In genomic region chr10:5570059-5570458, GRCm38 (mm10) we compare ENCODE assay signal across 33 mouse cellular contexts. TPM values are rescaled to one million over a fixed set of nuclear protein-coding genes. Genes with fewer than 3 reads are reported as not detected.
"Had no signal": no experiment of that assay in that cellular context is flagged by ENCODE, and none has a peak within 500 bp of the region (broad histone marks: within the 10 kb centered on the region; RNA-seq: fewer than 3 reads in every experiment).

No protein-coding gene starts in this region.

- H3K4me3 ChIP-seq: heart, embryonic 10.5 days; heart, embryonic 12.5 days; heart, embryonic 13.5 days; heart, embryonic 15.5 days; hindbrain, embryonic 10.5 days; hindbrain, embryonic 12.5 days; hindbrain, embryonic 13.5 days; hindbrain, embryonic 15.5 days; intestine, embryonic 15.5 days; kidney, embryonic 15.5 days; layer of hippocampus, adult 2 months; left cerebral cortex, adult 2 months had no signal

- H3K36me3 ChIP-seq: heart, embryonic 10.5 days; heart, embryonic 12.5 days; heart, embryonic 13.5 days; heart, embryonic 15.5 days; hindbrain, embryonic 10.5 days; hindbrain, embryonic 12.5 days; hindbrain, embryonic 13.5 days; hindbrain, embryonic 15.5 days; intestine, embryonic 15.5 days; kidney, embryonic 15.5 days had no signal

- H3K9ac ChIP-seq: heart, embryonic 12.5 days; heart, embryonic 13.5 days; heart, embryonic 15.5 days; hindbrain, embryonic 12.5 days; hindbrain, embryonic 13.5 days; hindbrain, embryonic 14.5 days; hindbrain, embryonic 15.5 days; intestine, embryonic 15.5 days; kidney, embryonic 15.5 days had no signal

- DNase-seq: heart, postnatal 10 days; kidney, adult 11 months; kidney, adult 18-20 months; kidney, adult 2 months; kidney, adult 8-10 months; kidney, adult 9 months; kidney, postnatal 10 days; kidney, postnatal 14 days; kidney, postnatal 25 days; kidney, postnatal 36 days; kidney, postnatal 4 days; layer of hippocampus, adult 9-11 months; layer of hippocampus, postnatal 36 days had no signal

- H3K4me2 ChIP-seq: heart, embryonic 11.5 days; heart, embryonic 12.5 days; heart, embryonic 13.5 days; heart, embryonic 15.5 days; hindbrain, embryonic 12.5 days; hindbrain, embryonic 13.5 days; hindbrain, embryonic 14.5 days; hindbrain, embryonic 15.5 days; intestine, embryonic 15.5 days; kidney, embryonic 15.5 days had no signal

- H3K4me1 ChIP-seq: heart, embryonic 10.5 days; heart, embryonic 12.5 days; heart, embryonic 13.5 days; heart, embryonic 15.5 days; hindbrain, embryonic 10.5 days; hindbrain, embryonic 12.5 days; hindbrain, embryonic 13.5 days; hindbrain, embryonic 15.5 days; intestine, embryonic 15.5 days had no signal

- H3K27ac ChIP-seq: heart, embryonic 10.5 days; heart, embryonic 13.5 days; heart, embryonic 15.5 days; hindbrain, embryonic 10.5 days; hindbrain, embryonic 12.5 days; hindbrain, embryonic 13.5 days; hindbrain, embryonic 14.5 days; hindbrain, embryonic 15.5 days; hindbrain, postnatal 0 days; intestine, embryonic 15.5 days; kidney, embryonic 15.5 days; kidney, postnatal 0 days; layer of hippocampus, adult 2 months; left cerebral cortex, adult 2 months had no signal

- H3K9me3 ChIP-seq: heart, embryonic 10.5 days; heart, embryonic 12.5 days; heart, embryonic 15.5 days; hindbrain, embryonic 10.5 days; hindbrain, embryonic 12.5 days; hindbrain, embryonic 13.5 days; hindbrain, embryonic 15.5 days; intestine, embryonic 15.5 days; kidney, embryonic 15.5 days had no signal

- H3K27me3 ChIP-seq: heart, embryonic 12.5 days; heart, embryonic 13.5 days; heart, embryonic 15.5 days; hindbrain, embryonic 12.5 days; hindbrain, embryonic 13.5 days; hindbrain, embryonic 15.5 days; intestine, embryonic 15.5 days; kidney, embryonic 15.5 days had no signal

- ATAC-seq: hindbrain, embryonic 16.5 days; hindbrain, postnatal 0 days; inflammation-experienced regulatory T-cells, adult 6 months; intestine, embryonic 15.5 days; intestine, embryonic 16.5 days; intestine, postnatal 0 days had no signal

RNA-seq across cellular contexts. Expression of gene Myct1, which starts 23.5 kb away (rescaled TPM):
- polyA plus RNA-seq: inflammation-experienced regulatory T-cells, adult 6 months had no signal
